Mouse (Mus musculus): ENCODE results near the gene Cdc42ep1. TPM values are rescaled to one million over a fixed set of nuclear protein-coding genes. Genes with fewer than 3 reads are reported as not detected.

Gene Cdc42ep1
- polyA plus RNA-seq, 1 experiment = 221 TPM

DNA sequence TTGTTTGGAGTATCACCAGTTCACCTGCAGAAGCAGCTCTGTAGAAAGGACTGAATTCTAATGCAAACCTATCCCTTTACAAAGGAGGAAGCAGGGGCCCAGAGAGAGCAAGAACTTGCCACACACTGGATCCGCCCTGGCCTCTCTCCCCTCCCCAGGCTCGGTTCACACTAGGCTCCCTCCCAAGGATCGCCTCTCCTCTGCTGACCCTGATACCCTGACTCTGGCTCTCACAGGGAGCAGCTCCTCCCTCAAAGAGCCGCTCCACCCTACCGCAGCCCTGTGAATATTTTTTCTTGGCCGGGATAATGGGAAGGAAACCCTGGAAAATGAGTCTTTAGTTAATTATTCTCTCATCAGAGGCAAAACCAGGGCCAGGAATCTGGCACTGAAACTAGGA lies 38.1 kb upstream of the Cdc42ep1 start:
- TF ChIP-seq POLR2A (IDR thresholded peaks at IDR 0.05; ENCODE audit: borderline replicate concordance, extremely low read depth, low read depth, low read length) = no peak
- TF ChIP-seq CTCF (IDR thresholded peaks at IDR 0.05; ENCODE audit: insufficient read depth, low read length) = no peak
- Histone ChIP-seq H3K4me1 (ENCODE audit: control insufficient read depth, insufficient read depth, low read length) (peaks cover 2% of the 10 kb centered on the region), H3K4me3 (replicated peaks; ENCODE audit: extremely low read depth, low read depth, low read length) (no peak overlapping the region)
- WGBS = 35% methylated on average over 6 of the region's 6 CpGs
- DNase-seq = no peak

GRCm38 (mm10) chr15:78805351-78805750 lies 37.1 kb upstream of the Cdc42ep1 start:
- TF ChIP-seq CTCF (IDR thresholded peaks at IDR 0.05; ENCODE audit: insufficient read depth, low read length) = no peak
- no peak overlapping the region for H3K4me3 ChIP-seq (replicated peaks; ENCODE audit: extremely low read depth, low read depth, low read length)
- DNase-seq = no peak
- WGBS = 79% methylated on average over 2 of the region's 2 CpGs
- H3K4me1 ChIP-seq (ENCODE audit: control insufficient read depth, insufficient read depth, low read length) = peaks cover 6% of the 10 kb centered on the region

DNA sequence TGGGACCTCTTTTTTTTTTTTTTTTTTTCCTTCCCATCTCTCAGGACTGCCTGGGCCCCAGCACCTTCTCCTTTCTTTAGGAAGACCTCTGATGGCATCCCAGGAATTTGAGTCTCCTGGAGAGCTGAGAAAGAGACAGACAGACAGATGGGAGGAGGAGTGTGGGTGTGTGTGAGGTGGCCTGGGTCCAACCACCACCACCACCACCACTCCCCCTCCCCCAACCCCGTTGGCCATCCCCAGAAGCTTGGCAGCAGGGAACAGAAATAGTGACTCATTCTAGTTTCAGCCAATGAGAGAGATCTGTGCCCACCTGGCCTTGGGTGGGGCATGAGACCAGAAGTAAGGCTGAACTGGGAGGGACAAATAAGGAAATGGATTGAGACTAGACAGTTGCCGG lies 35.8 kb upstream of the Cdc42ep1 start:
- Histone ChIP-seq H3K4me3 (replicated peaks; ENCODE audit: extremely low read depth, low read depth, low read length) (no peak overlapping the region), H3K4me1 (ENCODE audit: control insufficient read depth, insufficient read depth, low read length) (peaks cover 6% of the 10 kb centered on the region)
- TF ChIP-seq CTCF (IDR thresholded peaks at IDR 0.05; ENCODE audit: insufficient read depth, low read length) (no peak), POLR2A (IDR thresholded peaks at IDR 0.05; ENCODE audit: borderline replicate concordance, extremely low read depth, low read depth, low read length) (no peak)
- no peak for DNase-seq
- WGBS = 25% methylated on average over 2 of the region's 2 CpGs

GRCm38 (mm10) chr15:78807141-78807540 lies 35.3 kb upstream of the Cdc42ep1 start:
- TF ChIP-seq CTCF (IDR thresholded peaks at IDR 0.05; ENCODE audit: insufficient read depth, low read length) (no peak), POLR2A (IDR thresholded peaks at IDR 0.05; ENCODE audit: borderline replicate concordance, extremely low read depth, low read depth, low read length) (no peak)
- WGBS = 74% methylated on average over 3 of the region's 3 CpGs
- no peak overlapping the region for H3K4me3 ChIP-seq (replicated peaks; ENCODE audit: extremely low read depth, low read depth, low read length)
- DNase-seq = no peak
- peaks cover 6% of the 10 kb centered on the region for H3K4me1 ChIP-seq (ENCODE audit: control insufficient read depth, insufficient read depth, low read length)

DNA sequence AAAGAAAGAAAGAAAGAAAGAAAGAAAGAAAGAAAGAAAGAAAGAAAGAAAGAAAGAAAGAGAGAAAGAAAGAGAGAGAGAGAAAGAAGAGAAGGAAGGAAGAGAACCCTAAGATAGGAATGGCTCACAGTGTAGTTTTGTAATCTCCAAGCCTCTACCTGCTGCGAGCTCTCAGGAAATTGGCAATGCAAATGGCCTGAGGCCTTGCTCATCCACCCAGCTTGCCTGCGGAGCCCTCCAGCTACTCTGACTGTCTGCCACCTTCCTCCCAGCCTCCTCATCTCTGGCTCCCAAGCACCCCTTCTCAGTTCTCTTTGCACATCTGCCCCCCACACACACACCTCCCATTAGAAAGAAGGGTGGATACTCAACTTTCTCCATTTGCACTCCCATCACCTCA lies 33.4 kb upstream of the Cdc42ep1 start:
- H3K4me3 ChIP-seq (replicated peaks; ENCODE audit: extremely low read depth, low read depth, low read length) = no peak overlapping the region
- no peak for DNase-seq
- WGBS = 87% methylated on average over 2 of the region's 2 CpGs
- peaks cover 6% of the 10 kb centered on the region for H3K4me1 ChIP-seq (ENCODE audit: control insufficient read depth, insufficient read depth, low read length)
- TF ChIP-seq POLR2A (IDR thresholded peaks at IDR 0.05; ENCODE audit: borderline replicate concordance, extremely low read depth, low read depth, low read length) (no peak), CTCF (IDR thresholded peaks at IDR 0.05; ENCODE audit: insufficient read depth, low read length) (no peak)

DNA sequence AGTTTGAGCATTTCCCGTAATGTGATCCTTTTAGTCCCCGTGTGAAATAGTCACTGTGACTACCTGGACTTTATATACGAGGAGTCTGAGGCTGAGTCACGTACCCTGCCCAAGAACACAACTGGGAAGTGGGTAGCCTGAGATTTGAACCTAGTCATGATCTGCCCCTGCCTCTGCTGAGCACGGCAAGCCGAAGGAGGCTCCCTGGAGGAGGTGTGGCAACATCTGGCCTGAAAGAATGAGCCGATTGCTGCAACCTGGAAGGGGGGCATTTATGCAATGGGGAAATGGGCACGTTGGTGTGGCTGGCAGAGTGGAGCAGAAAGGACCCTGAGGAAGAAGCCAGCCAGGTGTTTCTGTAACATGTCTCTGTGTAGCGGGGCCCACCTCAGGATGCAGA lies 32.7 kb upstream of the Cdc42ep1 start:
- Histone ChIP-seq H3K4me1 (ENCODE audit: control insufficient read depth, insufficient read depth, low read length) (peaks cover 6% of the 10 kb centered on the region), H3K4me3 (replicated peaks; ENCODE audit: extremely low read depth, low read depth, low read length) (no peak overlapping the region)
- no peak for DNase-seq
- 38% methylated on average over 9 of the region's 9 CpGs for WGBS
- TF ChIP-seq POLR2A (IDR thresholded peaks at IDR 0.05; ENCODE audit: borderline replicate concordance, extremely low read depth, low read depth, low read length) (no peak), CTCF (IDR thresholded peaks at IDR 0.05; ENCODE audit: insufficient read depth, low read length) (no peak)

GRCm38 (mm10) chr15:78810146-78810545 lies 32.3 kb upstream of the Cdc42ep1 start:
- no peak for DNase-seq
- peaks cover 6% of the 10 kb centered on the region for H3K4me1 ChIP-seq (ENCODE audit: control insufficient read depth, insufficient read depth, low read length)
- TF ChIP-seq CTCF (IDR thresholded peaks at IDR 0.05; ENCODE audit: insufficient read depth, low read length) (no peak), POLR2A (IDR thresholded peaks at IDR 0.05; ENCODE audit: borderline replicate concordance, extremely low read depth, low read depth, low read length) (no peak)
- 31% methylated on average over 9 of the region's 9 CpGs for WGBS
- H3K4me3 ChIP-seq (replicated peaks; ENCODE audit: extremely low read depth, low read depth, low read length) = no peak overlapping the region

- DNase-seq = no peak
- H3K4me1 ChIP-seq (ENCODE audit: control insufficient read depth, insufficient read depth, low read length) = peaks cover 12% of the 10 kb centered on the region
- no peak overlapping the region for H3K4me3 ChIP-seq (replicated peaks; ENCODE audit: extremely low read depth, low read depth, low read length)
- TF ChIP-seq CTCF (IDR thresholded peaks at IDR 0.05; ENCODE audit: insufficient read depth, low read length) (no peak), POLR2A (IDR thresholded peaks at IDR 0.05; ENCODE audit: borderline replicate concordance, extremely low read depth, low read depth, low read length) (no peak)
- 66% methylated on average over 4 of the region's 4 CpGs for WGBS
Measured at GRCm38 (mm10) chr15:78813603-78814002, 28.8 kb upstream of the Cdc42ep1 start.

GRCm38 (mm10) chr15:78815314-78816073 lies 26.9 kb upstream of the Cdc42ep1 start:
- no peak overlapping the region for H3K4me3 ChIP-seq (replicated peaks; ENCODE audit: extremely low read depth, low read depth, low read length)
- peak; percentile 60 for DNase-seq
- TF ChIP-seq CTCF (IDR thresholded peaks at IDR 0.05; ENCODE audit: insufficient read depth, low read length) (no peak), POLR2A (IDR thresholded peaks at IDR 0.05; ENCODE audit: borderline replicate concordance, extremely low read depth, low read depth, low read length) (no peak)
- peaks cover 9% of the 10 kb centered on the region; the same call in 1 of the 2 replicates for H3K4me1 ChIP-seq (ENCODE audit: control insufficient read depth, insufficient read depth, low read length)
- WGBS = 12% methylated on average over 11 of the region's 11 CpGs

GRCm38 (mm10) chr15:78816074-78816391 lies 26.4 kb upstream of the Cdc42ep1 start:
- TF ChIP-seq CTCF (IDR thresholded peaks at IDR 0.05; ENCODE audit: insufficient read depth, low read length) = no peak
- no peak for TF ChIP-seq POLR2A (IDR thresholded peaks at IDR 0.05; ENCODE audit: borderline replicate concordance, extremely low read depth, low read depth, low read length)
- WGBS = 48% methylated on average over 6 of the region's 6 CpGs
- Histone ChIP-seq H3K4me3 (replicated peaks; ENCODE audit: extremely low read depth, low read depth, low read length) (no peak overlapping the region), H3K4me1 (ENCODE audit: control insufficient read depth, insufficient read depth, low read length) (peaks cover 9% of the 10 kb centered on the region; the same call in 1 of the 2 replicates)
- no peak for DNase-seq
